Comparison of ENCODE assay signal across 20 mouse cellular contexts in the genomic region with DNA sequence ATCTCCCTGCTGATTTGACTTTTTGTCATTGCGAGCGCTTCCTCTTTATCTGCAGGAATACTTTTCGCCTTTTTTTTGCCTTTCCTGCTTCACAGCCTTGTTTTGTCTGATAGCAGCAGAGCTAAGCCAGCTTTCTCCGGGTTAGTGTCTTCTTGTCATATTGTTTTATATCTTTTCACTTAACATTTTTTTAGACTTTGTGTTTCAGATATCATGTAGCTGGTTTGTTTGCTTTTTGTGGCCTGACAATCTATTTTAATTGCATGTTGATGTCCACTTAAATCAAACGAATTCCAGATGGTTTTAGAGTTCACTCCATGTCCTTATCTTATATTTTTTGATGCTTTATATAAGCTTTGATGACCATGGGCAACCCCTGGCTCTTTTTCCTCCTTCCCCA. TPM values are rescaled to one million over a fixed set of nuclear protein-coding genes. Genes with fewer than 3 reads are reported as not detected.
"Had no signal": no experiment of that assay in that cellular context is flagged by ENCODE, and none has a peak within 500 bp of the region (broad histone marks: within the 10 kb centered on the region; RNA-seq: fewer than 3 reads in every experiment).

No protein-coding gene starts in this region.

- H3K36me3 ChIP-seq: midbrain, embryonic 10.5 days; midbrain, embryonic 13.5 days; midbrain, embryonic 15.5 days; neural tube, embryonic 13.5 days; neural tube, embryonic 15.5 days had no signal

- H3K9ac ChIP-seq: liver, embryonic 14.5 days; midbrain, embryonic 13.5 days; midbrain, embryonic 15.5 days; neural tube, embryonic 13.5 days; neural tube, embryonic 15.5 days had no signal

- H3K4me3 ChIP-seq: midbrain, embryonic 10.5 days; midbrain, embryonic 13.5 days; midbrain, embryonic 15.5 days; myocyte; neural tube, embryonic 13.5 days; neural tube, embryonic 15.5 days had no signal

- DNase-seq: lung, adult 18-20 months; lung, postnatal 10 days; lung, postnatal 4 days; retina, postnatal 1 day; right cerebral cortex, adult 18-20 months; right cerebral cortex, postnatal 25 days; right cerebral cortex, postnatal 4 days; spleen, adult 18-20 months; thymus, adult 18-20 months; thymus, postnatal 14 days; thymus, postnatal 36 days had no signal

- ATAC-seq: midbrain, embryonic 13.5 days; midbrain, embryonic 15.5 days had no signal

- H3K9me3 ChIP-seq: midbrain, embryonic 10.5 days; midbrain, embryonic 13.5 days; midbrain, embryonic 15.5 days; neural tube, embryonic 13.5 days; neural tube, embryonic 15.5 days had no signal

- H3K4me2 ChIP-seq: midbrain, embryonic 13.5 days; midbrain, embryonic 15.5 days; neural tube, embryonic 13.5 days; neural tube, embryonic 15.5 days had no signal

- H3K27me3 ChIP-seq: midbrain, embryonic 13.5 days; midbrain, embryonic 15.5 days; neural tube, embryonic 13.5 days; neural tube, embryonic 15.5 days had no signal

- H3K27ac ChIP-seq: liver, embryonic 14.5 days; midbrain, embryonic 10.5 days; midbrain, embryonic 13.5 days; midbrain, embryonic 15.5 days; neural tube, embryonic 13.5 days; neural tube, embryonic 15.5 days had no signal

- H3K4me1 ChIP-seq: midbrain, embryonic 10.5 days; midbrain, embryonic 13.5 days; midbrain, embryonic 15.5 days; neural tube, embryonic 13.5 days; neural tube, embryonic 15.5 days had no signal

RNA-seq across cellular contexts. Expression of gene Klhl29, which starts 21.9 kb away (rescaled TPM):
- total RNA-seq: megakaryocyte, adult 5-6 weeks; megakaryocyte-erythroid progenitor cell, adult 5-6 weeks had no signal
